Mouse (Mus musculus): ENCODE measurements around the gene Zfp207. TPM values are rescaled to one million over a fixed set of nuclear protein-coding genes. Genes with fewer than 3 reads are reported as not detected.

Zfp207 gene
- polyA plus RNA-seq, 1 experiment: 66.8 TPM

- DNase-seq: peak; percentile 97
- Histone ChIP-seq H3K27me3 (replicated peaks; ENCODE audit: control insufficient read depth, insufficient read depth, low read length) (no peaks in the 10 kb centered on the region), H3K36me3 (ENCODE audit: control insufficient read depth, insufficient read depth, low read length) (no peaks in the 10 kb centered on the region), H3K4me3 (ENCODE audit: insufficient read depth, low read depth, low read length) (peak within 1 kb of the TSS; percentile 93), H3K4me1 (ENCODE audit: control insufficient read depth, insufficient read depth, low read length) (peaks cover 4% of the 10 kb centered on the region; the same call in 1 of the 2 replicates), H3K27ac (ENCODE audit: insufficient read depth, low read depth, low read length) (peak within 1 kb of the TSS; percentile 75)
- under 1% methylated on average over 58 of the region's 58 CpGs for WGBS
- TF ChIP-seq POLR2A (IDR thresholded peaks at IDR 0.05; ENCODE audit: low read depth, low read length) (peak; percentile 73), CTCF (conservative IDR thresholded peaks at IDR 0.05; ENCODE audit: insufficient read depth, insufficient read length, low read depth, low read length) (peak; percentile 78)
These were observed 45.4 kb downstream of the Zfp207 start, which contains the start of gene Psmd11 for GRCm38 (mm10) chr11:80428381-80429008. TSS of gene Psmd11 (plus strand) at chr11:80428615.

- H3K4me3 ChIP-seq (ENCODE audit: insufficient read depth, low read depth, low read length): peak overlapping the region; percentile 93
- no peaks in the 10 kb centered on the region for H3K36me3 ChIP-seq (ENCODE audit: control insufficient read depth, insufficient read depth, low read length)
- H3K27me3 ChIP-seq (replicated peaks; ENCODE audit: control insufficient read depth, insufficient read depth, low read length): no peaks in the 10 kb centered on the region
- WGBS: under 1% methylated on average over 37 of the region's 37 CpGs
- TF ChIP-seq POLR2A (IDR thresholded peaks at IDR 0.05; ENCODE audit: low read depth, low read length): no peak
- no peak for TF ChIP-seq CTCF (conservative IDR thresholded peaks at IDR 0.05; ENCODE audit: insufficient read depth, insufficient read length, low read depth, low read length)
- peak; percentile 45 for DNase-seq
- peak overlapping the region; percentile 75 for H3K27ac ChIP-seq (ENCODE audit: insufficient read depth, low read depth, low read length)
- H3K4me1 ChIP-seq (ENCODE audit: control insufficient read depth, insufficient read depth, low read length): peaks cover 4% of the 10 kb centered on the region; the same call in 1 of the 2 replicates
These were observed 46.0 kb downstream of the Zfp207 start for GRCm38 (mm10) chr11:80429009-80429475.

GRCm38 (mm10) chr11:80429500-80430166 lies 46.6 kb downstream of the Zfp207 start:
- peak; percentile 14 for DNase-seq
- peaks cover 4% of the 10 kb centered on the region; the same call in 1 of the 2 replicates for H3K4me1 ChIP-seq (ENCODE audit: control insufficient read depth, insufficient read depth, low read length)
- no peaks in the 10 kb centered on the region for H3K27me3 ChIP-seq (replicated peaks; ENCODE audit: control insufficient read depth, insufficient read depth, low read length)
- 39% methylated on average over 14 of the region's 14 CpGs for WGBS
- TF ChIP-seq POLR2A (IDR thresholded peaks at IDR 0.05; ENCODE audit: low read depth, low read length): no peak
- TF ChIP-seq CTCF (conservative IDR thresholded peaks at IDR 0.05; ENCODE audit: insufficient read depth, insufficient read length, low read depth, low read length): no peak
- peak overlapping the region; percentile 93 for H3K4me3 ChIP-seq (ENCODE audit: insufficient read depth, low read depth, low read length)
- peak overlapping the region; percentile 75 for H3K27ac ChIP-seq (ENCODE audit: insufficient read depth, low read depth, low read length)
- peaks cover 2% of the 10 kb centered on the region; the same call in 1 of the 2 replicates for H3K36me3 ChIP-seq (ENCODE audit: control insufficient read depth, insufficient read depth, low read length)

- peaks cover 4% of the 10 kb centered on the region; the same call in 1 of the 2 replicates for H3K4me1 ChIP-seq (ENCODE audit: control insufficient read depth, insufficient read depth, low read length)
- no peaks in the 10 kb centered on the region for H3K27me3 ChIP-seq (replicated peaks; ENCODE audit: control insufficient read depth, insufficient read depth, low read length)
- WGBS: 29% methylated on average over 3 of the region's 3 CpGs
- no peak overlapping the region for H3K4me3 ChIP-seq (ENCODE audit: insufficient read depth, low read depth, low read length)
- DNase-seq: peak; percentile 77
- TF ChIP-seq CTCF (conservative IDR thresholded peaks at IDR 0.05; ENCODE audit: insufficient read depth, insufficient read length, low read depth, low read length) (no peak), POLR2A (IDR thresholded peaks at IDR 0.05; ENCODE audit: low read depth, low read length) (no peak)
- peaks cover 3% of the 10 kb centered on the region; the same call in 1 of the 2 replicates for H3K36me3 ChIP-seq (ENCODE audit: control insufficient read depth, insufficient read depth, low read length)
- no peak overlapping the region for H3K27ac ChIP-seq (ENCODE audit: insufficient read depth, low read depth, low read length)
These were observed 47.4 kb downstream of the Zfp207 start for GRCm38 (mm10) chr11:80430366-80430910.

GRCm38 (mm10) chr11:80446916-80447315 lies 63.8 kb downstream of the Zfp207 start:
- no peak for TF ChIP-seq CTCF (conservative IDR thresholded peaks at IDR 0.05; ENCODE audit: insufficient read depth, insufficient read length, low read depth, low read length)
- TF ChIP-seq POLR2A (IDR thresholded peaks at IDR 0.05; ENCODE audit: low read depth, low read length): no peak
- WGBS: 80% methylated on average over 3 of the region's 3 CpGs
- Histone ChIP-seq H3K4me1 (ENCODE audit: control insufficient read depth, insufficient read depth, low read length) (peaks cover 5% of the 10 kb centered on the region; the same call in 1 of the 2 replicates), H3K27ac (ENCODE audit: insufficient read depth, low read depth, low read length) (no peak overlapping the region), H3K27me3 (replicated peaks; ENCODE audit: control insufficient read depth, insufficient read depth, low read length) (no peaks in the 10 kb centered on the region), H3K36me3 (ENCODE audit: control insufficient read depth, insufficient read depth, low read length) (peaks cover 1% of the 10 kb centered on the region), H3K4me3 (ENCODE audit: insufficient read depth, low read depth, low read length) (no peak overlapping the region)
- DNase-seq: peak; percentile 62

GRCm38 (mm10) chr11:80449859-80450258 lies 66.8 kb downstream of the Zfp207 start:
- peaks cover 2% of the 10 kb centered on the region; the same call in 1 of the 2 replicates for H3K36me3 ChIP-seq (ENCODE audit: control insufficient read depth, insufficient read depth, low read length)
- TF ChIP-seq CTCF (conservative IDR thresholded peaks at IDR 0.05; ENCODE audit: insufficient read depth, insufficient read length, low read depth, low read length): no peak
- TF ChIP-seq POLR2A (IDR thresholded peaks at IDR 0.05; ENCODE audit: low read depth, low read length): no peak
- WGBS: 72% methylated on average over 2 of the region's 2 CpGs

More at GRCm38 (mm10) chr11:80449859-80450258, 66.8 kb downstream of the Zfp207 start:
- Histone ChIP-seq H3K27ac (ENCODE audit: insufficient read depth, low read depth, low read length) (no peak overlapping the region), H3K4me3 (ENCODE audit: insufficient read depth, low read depth, low read length) (no peak overlapping the region), H3K27me3 (replicated peaks; ENCODE audit: control insufficient read depth, insufficient read depth, low read length) (no peaks in the 10 kb centered on the region), H3K4me1 (ENCODE audit: control insufficient read depth, insufficient read depth, low read length) (peaks cover 5% of the 10 kb centered on the region; the same call in 1 of the 2 replicates)
- DNase-seq: no peak
